27 mouse cellular contexts compared by ENCODE assay signal in genomic region chr11:40446846-40447245, GRCm38 (mm10).
"Had no signal": no experiment of that assay in that cellular context is flagged by ENCODE, and none has a peak within 500 bp of the region (broad histone marks: within the 10 kb centered on the region; RNA-seq: fewer than 3 reads in every experiment).

No protein-coding gene starts in this region.

- H3K4me3 ChIP-seq: heart, adult 2 months; heart, embryonic 13.5 days; heart, embryonic 15.5 days; hindbrain, embryonic 13.5 days; hindbrain, embryonic 15.5 days; layer of hippocampus, adult 2 months; left cerebral cortex, adult 2 months; limb, embryonic 10.5 days; limb, embryonic 12.5 days; liver, embryonic 13.5 days; liver, embryonic 15.5 days had no signal

- ATAC-seq: hindbrain, postnatal 0 days; intestine, postnatal 0 days; liver, postnatal 0 days had no signal

- H3K9me3 ChIP-seq: heart, embryonic 13.5 days; heart, embryonic 15.5 days; hindbrain, embryonic 13.5 days; hindbrain, embryonic 15.5 days; limb, embryonic 10.5 days; limb, embryonic 12.5 days; liver, embryonic 13.5 days; liver, embryonic 15.5 days had no signal

- H3K27ac ChIP-seq: heart, adult 2 months; heart, embryonic 13.5 days; heart, embryonic 15.5 days; hindbrain, embryonic 13.5 days; hindbrain, embryonic 15.5 days; hindbrain, postnatal 0 days; layer of hippocampus, adult 2 months; left cerebral cortex, adult 2 months; limb, embryonic 10.5 days; limb, embryonic 12.5 days; liver, embryonic 13.5 days; liver, embryonic 15.5 days had no signal

- H3K9ac ChIP-seq: heart, embryonic 13.5 days; heart, embryonic 15.5 days; hindbrain, embryonic 13.5 days; hindbrain, embryonic 15.5 days; limb, embryonic 12.5 days; liver, embryonic 13.5 days; liver, embryonic 15.5 days; liver, postnatal 0 days had no signal

- H3K4me2 ChIP-seq: heart, embryonic 11.5 days; heart, embryonic 13.5 days; heart, embryonic 15.5 days; hindbrain, embryonic 13.5 days; hindbrain, embryonic 15.5 days; limb, embryonic 12.5 days; liver, embryonic 11.5 days; liver, embryonic 13.5 days; liver, embryonic 15.5 days had no signal

- H3K4me1 ChIP-seq: heart, embryonic 13.5 days; heart, embryonic 15.5 days; hindbrain, embryonic 13.5 days; hindbrain, embryonic 15.5 days; limb, embryonic 10.5 days; limb, embryonic 12.5 days; liver, embryonic 13.5 days; liver, embryonic 15.5 days had no signal

- H3K36me3 ChIP-seq: heart, embryonic 13.5 days; heart, embryonic 15.5 days; hindbrain, embryonic 13.5 days; hindbrain, embryonic 15.5 days; limb, embryonic 10.5 days; limb, embryonic 12.5 days; liver, embryonic 13.5 days; liver, embryonic 15.5 days had no signal

- H3K27me3 ChIP-seq: heart, embryonic 13.5 days; heart, embryonic 15.5 days; hindbrain, embryonic 13.5 days; hindbrain, embryonic 15.5 days; limb, embryonic 12.5 days; liver, embryonic 13.5 days; liver, embryonic 15.5 days had no signal

- DNase-seq: gastrocnemius, postnatal 14 days; gastrocnemius, postnatal 36 days; heart, adult 11 months; heart, adult 2 months; heart, postnatal 14 days; heart, postnatal 36 days; kidney, adult 18-20 months; kidney, adult 9 months; kidney, postnatal 10 days; kidney, postnatal 25 days; kidney, postnatal 4 days; liver; liver, embryonic 13.5 days; liver, postnatal 0 days had no signal
